Mouse (Mus musculus): Measurements from ENCODE around the gene Zfp286. TPM values are rescaled to one million over a fixed set of nuclear protein-coding genes. Genes with fewer than 3 reads are reported as not detected.

Gene Zfp286
- polyA plus RNA-seq, 1 experiment from 2014 or later: 22.3 TPM

DNA sequence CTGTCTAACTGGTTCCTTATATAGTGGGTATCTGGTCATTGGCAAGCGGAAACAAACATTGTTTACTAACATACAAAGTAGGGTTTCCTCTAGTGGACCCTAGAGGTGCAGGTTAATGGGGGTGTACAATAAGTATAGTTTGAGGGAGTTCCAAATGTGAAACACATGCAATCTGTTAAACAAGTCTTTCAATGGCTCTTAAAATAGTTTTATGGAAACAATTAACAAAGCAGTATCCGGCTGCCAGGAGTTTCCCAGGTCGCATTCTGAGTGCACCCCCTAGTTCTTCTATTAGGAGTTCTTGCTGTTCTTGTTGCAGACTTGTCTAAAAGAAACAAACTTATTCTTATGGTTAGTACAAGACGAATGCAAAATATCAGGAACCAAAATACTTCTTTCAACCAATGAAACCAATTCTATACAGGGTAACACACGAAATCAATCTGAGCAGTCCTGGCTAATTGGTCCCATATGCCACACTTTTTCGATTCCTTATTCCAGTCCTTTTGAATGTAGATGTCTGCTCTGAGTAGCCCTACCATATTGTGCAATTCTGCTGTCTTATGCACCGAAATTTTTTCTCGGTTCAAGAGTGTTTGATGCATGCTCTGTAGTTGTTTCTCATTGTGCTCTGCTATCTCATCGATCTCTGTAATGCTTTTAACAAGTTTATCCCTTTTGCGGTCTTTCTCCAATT lies 46.9 kb downstream of the Zfp286 start:
- WGBS: 35% methylated on average over 10 of the region's 10 CpGs
- Histone ChIP-seq H3K4me2 (no peak overlapping the region), H3K36me3 (no peaks in the 10 kb centered on the region), H3K27ac (no peak overlapping the region), H3K27me3 (peaks cover 14% of the 10 kb centered on the region), H3K4me3 (no peak overlapping the region), H3K9ac (no peak overlapping the region), H3K9me3 (no peaks in the 10 kb centered on the region), H3K4me1 (peaks cover 8% of the 10 kb centered on the region)
- ATAC-seq (ENCODE audit: insufficient number of reproducible peaks, low FRiP score, low TSS enrichment, low read depth): no peak

DNA sequence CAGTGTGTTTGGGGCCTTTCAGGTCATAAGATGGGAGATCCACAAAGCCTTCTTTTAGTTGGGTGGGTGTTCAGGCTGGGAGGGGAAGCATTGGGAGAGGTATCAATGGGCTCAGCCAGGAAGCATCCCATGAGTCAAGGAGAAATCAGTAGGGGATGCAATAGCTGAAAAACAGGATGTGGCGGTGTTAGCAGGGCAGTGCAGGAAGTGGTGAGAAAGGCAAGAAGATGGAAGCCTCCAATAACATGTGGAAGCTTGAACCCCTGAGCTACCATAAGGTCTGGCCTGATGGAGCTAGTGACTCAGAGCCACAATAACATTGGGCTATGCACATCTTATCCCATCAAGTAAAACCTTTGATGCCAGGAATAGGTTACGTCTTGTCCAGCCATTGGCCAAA lies 48.1 kb downstream of the Zfp286 start:
- peaks cover 3% of the 10 kb centered on the region; the same call in 1 of the 2 replicates for H3K27me3 ChIP-seq
- no peak overlapping the region for H3K27ac ChIP-seq
- H3K9me3 ChIP-seq: no peaks in the 10 kb centered on the region
- ATAC-seq (ENCODE audit: insufficient number of reproducible peaks, low FRiP score, low TSS enrichment, low read depth): no peak
- WGBS: 90% methylated on average over 2 of the region's 2 CpGs
- no peaks in the 10 kb centered on the region for H3K36me3 ChIP-seq
- no peak overlapping the region for H3K9ac ChIP-seq
- H3K4me2 ChIP-seq: no peak overlapping the region
- peaks cover 4% of the 10 kb centered on the region; the same call in 1 of the 2 replicates for H3K4me1 ChIP-seq
- H3K4me3 ChIP-seq: no peak overlapping the region

DNA sequence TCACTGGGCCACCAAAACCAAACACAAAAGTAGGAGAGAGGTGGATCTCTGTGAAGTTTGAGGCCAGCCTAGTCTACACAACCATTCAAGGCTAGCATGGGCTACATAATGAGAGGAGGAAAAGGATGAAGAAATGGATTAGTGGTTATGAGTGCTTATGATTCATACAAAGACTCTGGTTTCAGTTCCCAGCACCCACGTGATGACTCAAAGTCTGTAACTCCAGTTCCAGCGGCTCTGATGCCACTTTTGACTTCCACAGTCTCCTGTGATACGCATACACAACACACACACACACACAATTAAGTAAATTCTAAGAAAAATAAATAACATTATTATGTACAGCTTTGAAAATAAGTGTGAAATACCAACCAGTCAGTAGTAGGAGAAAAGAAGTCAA lies 56.6 kb downstream of the Zfp286 start:
- peaks cover 9% of the 10 kb centered on the region for H3K4me1 ChIP-seq
- no peak overlapping the region for H3K9ac ChIP-seq
- WGBS: 81% methylated on average over 3 of the region's 3 CpGs
- no peaks in the 10 kb centered on the region for H3K27me3 ChIP-seq
- H3K4me3 ChIP-seq: no peak overlapping the region
- ATAC-seq (ENCODE audit: insufficient number of reproducible peaks, low FRiP score, low TSS enrichment, low read depth): no peak
- H3K9me3 ChIP-seq: no peaks in the 10 kb centered on the region
- H3K4me2 ChIP-seq: no peak overlapping the region
- no peak overlapping the region for H3K27ac ChIP-seq
- peaks cover 8% of the 10 kb centered on the region for H3K36me3 ChIP-seq

DNA sequence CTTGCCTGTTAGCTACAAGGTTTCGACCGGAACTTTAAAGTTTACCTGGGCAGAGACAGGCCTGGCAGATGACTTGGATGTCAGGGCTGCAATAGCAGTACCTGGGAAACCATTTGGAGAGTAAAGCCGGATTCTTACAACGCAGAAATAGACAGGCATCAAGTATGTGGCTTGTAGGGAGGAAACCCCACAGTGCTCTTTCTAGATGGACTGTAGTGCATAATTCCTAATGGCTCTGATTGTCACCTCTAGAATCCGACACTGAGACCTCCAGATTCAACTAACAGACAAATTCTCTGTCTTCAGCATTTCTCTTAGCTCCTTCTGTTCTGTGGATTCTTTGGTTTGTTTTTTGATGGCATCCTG lies 57.3 kb downstream of the Zfp286 start:
- H3K27ac ChIP-seq: no peak overlapping the region
- peaks cover 9% of the 10 kb centered on the region for H3K4me1 ChIP-seq
- peak overlapping the region; percentile 89 for H3K4me2 ChIP-seq
- 15% methylated on average over 5 of the region's 5 CpGs for WGBS
- no peaks in the 10 kb centered on the region for H3K9me3 ChIP-seq
- ATAC-seq (ENCODE audit: insufficient number of reproducible peaks, low FRiP score, low TSS enrichment, low read depth): no peak
- H3K9ac ChIP-seq: no peak overlapping the region
- no peaks in the 10 kb centered on the region for H3K27me3 ChIP-seq
- H3K4me3 ChIP-seq: peak overlapping the region; percentile 74
- peaks cover 14% of the 10 kb centered on the region for H3K36me3 ChIP-seq

DNA sequence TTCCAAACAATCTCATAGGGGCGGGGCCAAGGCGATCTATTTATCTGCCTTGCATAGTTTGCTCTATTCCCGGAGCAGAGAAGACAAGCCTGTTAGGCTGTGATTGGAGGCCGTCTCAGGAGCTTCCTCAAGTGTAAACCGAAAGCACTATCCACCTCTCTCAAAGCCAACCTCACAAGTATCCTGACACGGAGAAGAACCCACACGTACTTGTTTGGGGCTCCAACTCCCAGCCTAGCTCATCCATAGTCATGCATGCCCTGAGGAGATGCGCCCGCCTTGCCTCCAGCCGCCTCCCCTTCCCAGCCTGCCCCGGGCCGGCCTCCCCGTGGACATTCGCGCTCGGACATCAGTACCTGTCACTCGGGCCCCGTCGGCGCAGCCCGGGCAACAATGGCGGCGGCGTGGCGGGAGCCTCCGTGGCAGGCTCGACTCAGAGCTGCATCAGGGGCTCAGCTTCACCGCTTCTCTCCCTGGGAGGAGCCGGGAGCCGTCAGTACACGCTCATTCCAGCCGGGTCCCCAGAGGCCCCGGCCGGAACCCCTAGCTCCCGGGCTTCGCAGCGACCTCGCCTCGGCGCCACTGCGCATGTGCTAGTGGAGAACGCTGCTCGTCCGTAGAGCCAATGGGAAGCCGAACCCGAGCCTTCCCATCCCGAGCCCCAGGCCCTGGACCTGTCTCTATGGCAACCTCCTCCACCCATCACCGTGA lies 57.8 kb downstream of the Zfp286 start, which contains the start of gene Zfp287:
TSS of gene Zfp287 (minus strand) at position 595 of the 711 bp plus-strand sequence.
- H3K9ac ChIP-seq: peak within 1 kb of the TSS; percentile 71
- peak within 1 kb of the TSS; percentile 62 for H3K27ac ChIP-seq
- H3K4me1 ChIP-seq: peaks cover 9% of the 10 kb centered on the region
- ATAC-seq (ENCODE audit: insufficient number of reproducible peaks, low FRiP score, low TSS enrichment, low read depth): peak; percentile 87
- H3K36me3 ChIP-seq: peaks cover 15% of the 10 kb centered on the region
- no peaks in the 10 kb centered on the region for H3K9me3 ChIP-seq
- peak within 1 kb of the TSS; percentile 74 for H3K4me3 ChIP-seq
- no peaks in the 10 kb centered on the region for H3K27me3 ChIP-seq
- under 1% methylated on average over 48 of the region's 48 CpGs for WGBS
- H3K4me2 ChIP-seq: peak within 1 kb of the TSS; percentile 89

DNA sequence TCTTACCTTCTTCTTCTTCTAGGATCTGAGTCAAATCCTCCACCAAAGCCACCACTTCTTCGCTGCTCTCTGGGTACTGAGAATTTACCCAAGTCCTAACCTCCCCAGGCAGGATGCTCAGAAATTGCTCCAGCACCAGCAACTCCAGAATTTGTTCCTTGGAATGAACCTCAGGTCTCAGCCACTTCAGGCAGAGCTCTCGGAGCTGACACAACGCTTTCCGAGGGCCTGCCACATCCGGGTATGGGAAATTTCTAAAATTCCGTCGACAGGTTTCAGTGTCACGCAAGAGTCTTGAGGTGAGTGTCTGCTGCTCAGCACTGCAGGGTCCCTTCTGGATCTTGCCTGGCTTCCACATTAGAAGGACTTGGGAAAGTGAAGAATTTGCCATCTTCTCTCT lies 61.0 kb downstream of the Zfp286 start:
- H3K9ac ChIP-seq: no peak overlapping the region
- no peak for ATAC-seq (ENCODE audit: insufficient number of reproducible peaks, low FRiP score, low TSS enrichment, low read depth)
- H3K36me3 ChIP-seq: peaks cover 38% of the 10 kb centered on the region
- 90% methylated on average over 8 of the region's 8 CpGs for WGBS
- H3K9me3 ChIP-seq: no peaks in the 10 kb centered on the region
- H3K4me2 ChIP-seq: no peak overlapping the region
- no peaks in the 10 kb centered on the region for H3K27me3 ChIP-seq
- H3K4me1 ChIP-seq: peaks cover 9% of the 10 kb centered on the region
- H3K27ac ChIP-seq: no peak overlapping the region
- no peak overlapping the region for H3K4me3 ChIP-seq

DNA sequence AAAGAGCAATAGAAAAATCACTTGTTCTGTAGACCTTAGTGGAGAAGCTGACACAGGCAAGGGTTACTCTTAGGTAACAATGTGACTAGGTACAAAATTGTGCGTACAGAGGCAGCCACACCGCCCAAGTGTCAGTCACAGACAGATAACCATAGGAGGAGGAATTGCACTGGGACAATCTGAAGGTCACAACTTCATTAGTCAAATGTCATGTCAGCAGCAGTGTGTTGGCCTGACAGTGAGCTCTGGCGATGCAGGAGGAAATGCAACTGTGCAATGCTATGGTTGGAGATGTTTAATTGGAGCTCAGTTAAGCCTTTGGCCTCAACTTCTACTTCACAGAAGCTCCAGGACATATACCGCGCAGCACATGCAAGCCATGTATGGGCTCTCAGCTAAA lies 78.6 kb downstream of the Zfp286 start:
- no peaks in the 10 kb centered on the region for H3K9me3 ChIP-seq
- ATAC-seq (ENCODE audit: insufficient number of reproducible peaks, low FRiP score, low TSS enrichment, low read depth): no peak
- 91% methylated on average over 5 of the region's 5 CpGs for WGBS

DNA sequence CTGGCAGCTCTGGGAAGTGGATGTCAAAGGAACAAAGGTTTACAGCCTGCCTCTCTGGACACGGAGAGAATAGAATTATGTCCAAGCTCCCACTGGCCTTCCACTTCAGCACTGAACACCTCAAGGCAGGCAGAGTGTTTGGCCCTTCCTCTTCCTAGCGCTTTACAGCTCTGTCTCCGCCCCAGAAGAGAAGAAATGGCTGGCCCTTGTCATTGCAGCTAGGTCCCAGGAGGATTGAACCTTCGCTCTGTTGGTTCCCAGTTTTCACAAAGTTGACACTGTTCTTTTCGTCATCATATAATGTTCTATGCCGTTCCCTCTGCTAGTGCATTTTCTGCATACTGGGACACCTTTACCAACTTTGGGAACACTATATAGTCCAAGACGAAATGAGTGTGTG lies 81.0 kb downstream of the Zfp286 start:
- H3K36me3 ChIP-seq: peaks cover 13% of the 10 kb centered on the region
- no peaks in the 10 kb centered on the region for H3K9me3 ChIP-seq
- H3K4me1 ChIP-seq: 0 out of 2 replicates have a peak, but pooled peaks cover 3% of the 10 kb centered on the region
- no peak for ATAC-seq (ENCODE audit: insufficient number of reproducible peaks, low FRiP score, low TSS enrichment, low read depth)
- no peak overlapping the region for H3K4me2 ChIP-seq
- H3K9ac ChIP-seq: no peak overlapping the region
- 75% methylated on average over 7 of the region's 7 CpGs for WGBS
- no peak overlapping the region for H3K27ac ChIP-seq
- no peaks in the 10 kb centered on the region for H3K27me3 ChIP-seq
- no peak overlapping the region for H3K4me3 ChIP-seq

More for the DNA sequence above, 78.6 kb downstream of the Zfp286 start:
- Histone ChIP-seq H3K4me1 (0 out of 2 replicates have a peak, but pooled peaks cover 3% of the 10 kb centered on the region), H3K4me2 (no peak overlapping the region), H3K27ac (no peak overlapping the region), H3K4me3 (no peak overlapping the region), H3K27me3 (no peaks in the 10 kb centered on the region), H3K36me3 (peaks cover 33% of the 10 kb centered on the region), H3K9ac (no peak overlapping the region)

DNA sequence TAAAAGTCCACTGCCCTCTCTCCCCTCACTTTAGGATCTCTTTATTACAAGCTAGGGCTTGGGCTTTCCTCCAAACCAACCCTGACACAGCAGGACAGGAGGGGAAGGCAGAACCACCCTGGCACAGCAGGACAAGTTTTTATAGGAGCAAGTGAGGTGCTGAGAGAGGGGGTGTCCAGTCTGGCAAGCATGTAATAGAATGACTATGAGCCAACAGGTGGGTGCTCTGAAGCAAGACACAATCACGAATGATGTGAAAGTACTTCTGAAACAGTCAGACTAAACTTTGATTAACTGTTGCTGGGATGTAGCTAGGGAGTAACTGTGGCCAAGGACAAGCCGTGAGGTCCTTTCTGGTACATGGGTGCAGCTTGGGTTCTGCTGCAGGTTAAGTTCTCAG lies 83.1 kb downstream of the Zfp286 start:
- Histone ChIP-seq H3K9me3 (no peaks in the 10 kb centered on the region), H3K27ac (no peak overlapping the region), H3K4me1 (0 out of 2 replicates have a peak, but pooled peaks cover 3% of the 10 kb centered on the region), H3K27me3 (no peaks in the 10 kb centered on the region), H3K9ac (no peak overlapping the region), H3K4me3 (no peak overlapping the region), H3K4me2 (no peak overlapping the region), H3K36me3 (no peaks in the 10 kb centered on the region)
- WGBS: 85% methylated on average over 2 of the region's 2 CpGs
- ATAC-seq (ENCODE audit: insufficient number of reproducible peaks, low FRiP score, low TSS enrichment, low read depth): no peak

Other genes with a start within 250 kb of the Zfp286 start
- gene Ubb, start 238.3 kb downstream of the Zfp286 start, polyA plus RNA-seq (2015; fragmentation: Nextera tagmentation; extraction: Ambion mirVana): 3,280 and 3,478 TPM in 2 replicates
- 4.1 and 5.1 TPM in 2 replicates for gene Trpv2, start 215.0 kb downstream of the Zfp286 start, polyA plus RNA-seq (2015; fragmentation: Nextera tagmentation; extraction: Ambion mirVana)
- gene Lrrc75a, start 140.9 kb downstream of the Zfp286 start, polyA plus RNA-seq (2015; fragmentation: Nextera tagmentation; extraction: Ambion mirVana): 13.1 and 14.5 TPM in 2 replicates
- gene Mmgt2, start 140.8 kb downstream of the Zfp286 start, polyA plus RNA-seq (2015; fragmentation: Nextera tagmentation; extraction: Ambion mirVana): 57.0 and 61.9 TPM in 2 replicates
- 8.4 and 8.8 TPM in 2 replicates for gene Zfp287, start 57.6 kb downstream of the Zfp286 start, polyA plus RNA-seq (2015; fragmentation: Nextera tagmentation; extraction: Ambion mirVana)
- gene Gm10428, start 36.4 kb downstream of the Zfp286 start, polyA plus RNA-seq (2015; fragmentation: Nextera tagmentation; extraction: Ambion mirVana): not detected in 2 replicates
- gene Trim16, start 30.8 kb upstream of the Zfp286 start, polyA plus RNA-seq (2015; fragmentation: Nextera tagmentation; extraction: Ambion mirVana): 24.6 and 26.1 TPM in 2 replicates
- 0.20 and 0.65 TPM in 2 replicates for gene Fbxw10, start 57.6 kb upstream of the Zfp286 start, polyA plus RNA-seq (2015; fragmentation: Nextera tagmentation; extraction: Ambion mirVana)
- gene Tvp23b, start 90.0 kb upstream of the Zfp286 start, polyA plus RNA-seq (2015; fragmentation: Nextera tagmentation; extraction: Ambion mirVana): 82.1 and 85.3 TPM in 2 replicates
- 0.22 TPM in 1 of 2 replicates, not detected in the other for gene Cdrt4, start 161.7 kb upstream of the Zfp286 start, polyA plus RNA-seq (2015; fragmentation: Nextera tagmentation; extraction: Ambion mirVana)

All from limb, embryonic 15.5 days (tissue).